Mouse (Mus musculus): ENCODE measurements at regions not wholly inside any gene's neighbourhood (a gene's known extent, or its start where the extent isn't known, plus 50 kb on each side); places are given as distances from the start of the nearest gene placed in this dataset.

DNA sequence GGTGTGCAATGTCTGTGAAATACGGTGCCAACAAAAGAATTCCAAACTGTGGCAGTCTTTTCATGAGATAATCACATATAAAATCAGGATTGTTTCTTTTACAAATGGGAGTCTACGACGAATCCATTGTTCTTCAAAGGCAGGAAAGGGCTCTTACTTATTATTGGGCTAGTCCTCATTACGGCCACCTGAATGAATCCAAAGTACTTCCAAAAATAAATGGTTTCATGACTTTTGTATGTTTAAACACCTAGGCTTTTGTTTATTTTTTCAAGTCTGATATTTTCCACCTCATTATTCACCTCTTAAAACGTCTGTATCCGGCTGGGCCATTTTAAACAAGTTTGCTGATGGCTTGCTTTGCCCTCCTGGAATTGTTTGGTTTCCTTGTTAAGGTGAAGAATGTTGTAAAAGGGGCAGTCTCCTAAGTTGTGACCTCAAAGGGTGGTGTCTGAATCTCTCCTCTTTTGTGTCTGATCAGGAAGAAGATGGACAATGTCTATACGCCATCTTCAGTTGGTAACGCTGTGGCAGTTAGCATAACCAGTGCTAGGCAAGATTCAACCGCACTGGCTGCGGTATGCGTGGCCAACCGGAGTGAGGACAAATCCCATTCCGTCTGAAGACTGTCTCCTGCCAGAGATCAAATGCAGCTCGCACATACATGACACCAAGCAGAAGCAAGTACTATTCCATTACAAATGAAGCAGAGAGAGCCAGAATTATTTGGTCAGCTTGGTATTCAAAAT, 451.5 kb upstream of the Ubash3b start:
- Histone ChIP-seq H3K36me3 (no peaks in the 10 kb centered on the region), H3K27me3 (no peaks in the 10 kb centered on the region), H3K9me3 (no peaks in the 10 kb centered on the region), H3K27ac (peak overlapping the region; percentile 96), H3K9ac (peak overlapping the region; percentile 68), H3K4me1 (replicated peaks) (peaks cover 51% of the 10 kb centered on the region), H3K4me2 (peak overlapping the region; percentile 47), H3K4me3 (peak overlapping the region; percentile 9; the same call in 1 of the 2 replicates)
- 24% methylated on average over 14 of the region's 14 CpGs for WGBS
- ATAC-seq (ENCODE audit: low FRiP score), result no peak

DNA sequence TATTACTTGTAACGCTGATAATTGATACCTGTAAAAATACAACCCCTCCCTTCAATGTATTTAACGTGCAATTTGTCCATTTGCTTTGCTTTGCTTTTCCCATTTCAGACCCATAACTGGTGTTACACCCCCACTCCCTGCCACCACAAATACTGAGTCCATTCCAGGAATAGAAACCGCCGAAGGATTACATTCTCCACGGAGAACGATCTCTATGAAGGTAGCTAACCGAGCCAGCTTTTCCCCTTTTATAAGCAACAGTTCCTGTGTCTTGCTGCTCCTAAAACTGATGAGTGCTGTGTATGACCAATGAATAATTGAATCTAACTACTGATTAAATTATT, 450.9 kb upstream of the Ubash3b start:
- Histone ChIP-seq H3K27ac (peak overlapping the region; percentile 96), H3K4me1 (replicated peaks) (peaks cover 53% of the 10 kb centered on the region), H3K27me3 (no peaks in the 10 kb centered on the region), H3K36me3 (no peaks in the 10 kb centered on the region), H3K9ac (peak overlapping the region; percentile 68), H3K4me3 (peak overlapping the region; percentile 9; the same call in 1 of the 2 replicates), H3K9me3 (no peaks in the 10 kb centered on the region), H3K4me2 (peak overlapping the region; percentile 47)
- WGBS, result 5% methylated on average over 7 of the region's 7 CpGs
- peak; percentile 83 for ATAC-seq (ENCODE audit: low FRiP score)

DNA sequence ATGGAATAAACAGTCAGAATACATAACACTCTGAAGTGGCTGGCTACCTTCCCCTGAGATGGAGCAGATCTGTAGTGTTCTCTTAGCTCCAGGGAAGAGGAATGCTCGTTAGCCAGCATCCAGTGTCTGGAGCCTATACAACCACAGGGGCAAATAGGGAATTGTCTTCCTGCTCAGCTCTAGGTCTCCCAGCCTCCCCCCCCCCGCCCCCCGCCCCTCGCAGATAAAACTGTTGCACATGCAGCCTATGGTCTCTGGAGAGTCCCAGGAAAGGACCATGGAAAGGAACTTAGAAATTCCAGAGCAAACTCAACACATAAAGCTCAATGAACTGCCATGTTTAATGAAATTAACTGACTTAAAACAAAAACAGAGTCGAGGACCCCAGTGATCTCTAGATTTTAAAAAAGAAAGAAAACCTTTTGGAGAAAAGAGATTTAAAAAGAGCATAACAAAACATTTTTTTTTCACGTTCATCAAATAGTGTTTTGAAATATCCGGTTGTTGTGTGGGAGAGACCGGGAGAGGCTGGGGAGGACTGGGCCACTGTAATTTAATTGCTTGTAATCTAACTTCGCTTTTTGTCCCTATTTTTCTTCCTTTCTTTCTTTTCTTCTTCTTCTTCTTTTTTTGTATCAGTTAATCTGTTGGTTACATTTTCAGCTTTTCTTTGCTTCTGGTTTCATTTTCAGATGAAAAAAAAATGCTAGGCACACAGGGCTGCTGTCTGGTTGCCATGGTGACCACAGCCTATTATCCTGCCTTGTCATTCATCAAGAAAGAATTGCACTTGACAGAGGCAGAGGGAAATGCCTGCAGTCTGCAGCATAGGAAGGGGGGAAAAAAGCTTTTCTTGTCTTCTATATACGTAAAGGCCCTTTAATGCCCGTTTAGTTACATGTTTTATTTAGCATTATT, 450.3 kb upstream of the Ubash3b start:
- H3K27ac ChIP-seq, result peak overlapping the region; percentile 96
- H3K9me3 ChIP-seq, result no peaks in the 10 kb centered on the region
- peaks cover 57% of the 10 kb centered on the region for H3K4me1 ChIP-seq (replicated peaks)
- peak overlapping the region; percentile 68 for H3K9ac ChIP-seq
- peak; percentile 94 for ATAC-seq (ENCODE audit: low FRiP score)
- no peaks in the 10 kb centered on the region for H3K36me3 ChIP-seq
- 7% methylated on average over 11 of the region's 11 CpGs for WGBS
- H3K4me2 ChIP-seq, result peak overlapping the region; percentile 47
- H3K27me3 ChIP-seq, result no peaks in the 10 kb centered on the region
- peak overlapping the region; percentile 15 for H3K4me3 ChIP-seq

DNA sequence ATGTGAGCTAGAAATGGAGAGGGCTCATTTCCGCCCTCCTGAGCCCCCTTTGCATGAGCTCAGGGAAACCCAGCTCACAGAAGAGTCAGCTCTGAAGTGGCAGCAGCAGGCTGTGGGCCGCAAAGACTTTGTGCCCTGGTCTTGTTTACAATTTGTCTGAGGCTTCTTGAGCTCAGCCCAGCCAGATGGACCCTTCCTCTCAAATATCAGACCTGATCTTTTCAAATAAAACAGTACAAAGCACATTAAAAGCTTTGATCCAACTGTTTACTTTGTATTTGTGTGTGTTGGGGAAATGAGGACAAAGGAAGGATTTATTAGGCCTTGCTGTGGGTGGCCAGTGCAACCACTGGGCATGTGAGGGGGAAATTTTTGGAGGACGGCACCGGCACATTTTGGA, 448.9 kb upstream of the Ubash3b start:
- Histone ChIP-seq H3K27ac (peak overlapping the region; percentile 96), H3K36me3 (no peaks in the 10 kb centered on the region), H3K9me3 (no peaks in the 10 kb centered on the region), H3K9ac (no peak overlapping the region), H3K27me3 (no peaks in the 10 kb centered on the region), H3K4me2 (no peak overlapping the region), H3K4me3 (no peak overlapping the region), H3K4me1 (replicated peaks) (peaks cover 72% of the 10 kb centered on the region)
- 33% methylated on average over 4 of the region's 4 CpGs for WGBS
- ATAC-seq (ENCODE audit: low FRiP score), result no peak

DNA sequence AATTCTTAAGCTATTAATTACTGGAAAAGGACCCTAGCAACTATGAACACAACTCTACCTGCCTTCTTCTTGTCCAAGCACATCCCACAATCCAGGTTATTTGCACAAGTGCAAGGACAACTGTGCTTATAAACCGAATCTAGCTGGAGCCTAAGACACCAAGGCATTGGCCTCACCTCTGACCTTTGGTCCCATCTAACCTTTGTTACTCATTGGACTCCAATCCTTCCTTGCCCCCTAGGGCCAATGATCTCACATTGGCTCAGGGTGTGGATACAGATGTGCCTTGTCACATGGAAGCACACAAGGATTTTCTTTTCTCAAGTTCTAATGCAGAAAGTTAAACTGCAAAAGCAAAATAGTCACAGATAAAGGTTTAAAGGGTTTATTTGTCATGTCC, 444.6 kb upstream of the Ubash3b start:
- Histone ChIP-seq H3K4me1 (replicated peaks) (peaks cover 47% of the 10 kb centered on the region), H3K36me3 (no peaks in the 10 kb centered on the region), H3K27ac (peak overlapping the region; percentile 76), H3K9ac (no peak overlapping the region), H3K9me3 (no peaks in the 10 kb centered on the region), H3K4me2 (no peak overlapping the region), H3K4me3 (no peak overlapping the region), H3K27me3 (no peaks in the 10 kb centered on the region)
- no peak for ATAC-seq (ENCODE audit: low FRiP score)
- 71% methylated on average over 1 of the region's 1 CpGs for WGBS

DNA sequence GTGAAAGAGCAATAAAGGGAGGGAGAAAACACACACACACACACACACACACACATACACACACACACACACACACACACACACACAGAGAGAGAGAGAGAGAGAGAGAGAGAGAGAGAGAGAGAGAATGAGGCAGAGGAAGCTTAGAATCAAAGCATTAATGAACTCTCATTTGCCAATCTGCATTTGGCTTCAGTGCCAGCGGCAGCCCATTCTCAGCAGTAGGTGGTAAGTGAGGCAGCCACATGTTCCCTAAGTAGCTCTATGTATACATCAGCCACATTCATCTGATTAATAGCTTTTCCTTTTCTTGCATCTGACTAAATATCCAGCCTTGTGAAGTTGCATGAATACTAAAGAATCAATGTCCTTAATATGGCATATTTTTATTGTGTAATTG, 443.4 kb upstream of the Ubash3b start:
- H3K36me3 ChIP-seq, result no peaks in the 10 kb centered on the region
- H3K4me1 ChIP-seq (replicated peaks), result peaks cover 48% of the 10 kb centered on the region
- no peak overlapping the region for H3K4me2 ChIP-seq
- H3K9me3 ChIP-seq, result no peaks in the 10 kb centered on the region
- peak overlapping the region; percentile 76 for H3K27ac ChIP-seq
- no peak overlapping the region for H3K9ac ChIP-seq
- no peak for ATAC-seq (ENCODE audit: low FRiP score)
- WGBS, result 43% methylated on average over 1 of the region's 1 CpGs
- H3K4me3 ChIP-seq, result no peak overlapping the region
- no peaks in the 10 kb centered on the region for H3K27me3 ChIP-seq

DNA sequence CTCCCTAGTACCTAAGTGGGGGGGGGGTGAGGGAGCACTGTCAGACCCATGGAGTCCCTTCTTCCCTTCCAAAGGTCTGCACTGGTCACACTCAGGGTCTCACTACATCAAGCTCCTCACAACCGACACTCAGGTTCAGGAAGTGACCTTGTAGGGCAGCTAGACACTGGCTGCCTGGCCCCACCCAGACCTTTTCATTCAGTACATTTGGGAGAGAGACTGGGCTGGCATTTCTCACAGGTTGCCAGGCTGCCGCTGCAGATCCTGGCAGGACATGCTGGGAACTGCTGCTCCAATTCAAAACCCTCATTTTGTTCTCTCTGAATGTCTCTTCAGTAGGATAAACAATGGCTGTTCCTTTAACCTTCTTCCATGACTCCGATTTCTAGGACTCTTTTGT, 439.3 kb upstream of the Ubash3b start:
- ATAC-seq (ENCODE audit: low FRiP score), result peak; percentile 44; the same call in 1 of the 2 replicates
- H3K9ac ChIP-seq, result no peak overlapping the region
- no peak overlapping the region for H3K4me2 ChIP-seq
- peaks cover 51% of the 10 kb centered on the region for H3K4me1 ChIP-seq (replicated peaks)
- H3K27ac ChIP-seq, result peak overlapping the region; percentile 69
- no peaks in the 10 kb centered on the region for H3K27me3 ChIP-seq
- 12% methylated on average over 3 of the region's 3 CpGs for WGBS
- no peaks in the 10 kb centered on the region for H3K9me3 ChIP-seq
- no peak overlapping the region for H3K4me3 ChIP-seq
- H3K36me3 ChIP-seq, result no peaks in the 10 kb centered on the region

DNA sequence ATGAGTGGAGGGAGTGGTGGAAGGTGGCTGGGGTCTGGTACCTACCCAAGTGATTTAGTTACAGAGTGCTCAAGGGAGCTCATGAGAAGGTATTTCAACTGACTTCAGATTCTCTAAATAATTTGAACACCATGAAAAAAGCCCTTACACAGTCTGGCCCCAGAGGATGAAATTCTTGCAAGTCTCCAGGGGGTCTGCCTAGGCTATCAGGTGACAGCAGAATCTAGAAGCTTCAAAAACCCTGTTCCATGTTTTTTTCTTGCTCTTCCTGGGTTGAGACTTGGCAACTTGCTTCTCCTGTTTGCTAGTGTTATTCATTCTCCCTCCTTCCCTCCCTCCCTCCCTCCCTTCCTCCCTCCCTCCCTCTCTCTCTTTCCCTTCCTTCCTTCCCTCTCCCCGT, 438.4 kb upstream of the Ubash3b start:
- H3K4me1 ChIP-seq (replicated peaks), result peaks cover 51% of the 10 kb centered on the region
- H3K9me3 ChIP-seq, result no peaks in the 10 kb centered on the region
- H3K4me3 ChIP-seq, result no peak overlapping the region
- H3K4me2 ChIP-seq, result no peak overlapping the region
- H3K27ac ChIP-seq, result peak overlapping the region; percentile 69
- no peak for ATAC-seq (ENCODE audit: low FRiP score)
- H3K36me3 ChIP-seq, result no peaks in the 10 kb centered on the region
- H3K9ac ChIP-seq, result no peak overlapping the region
- H3K27me3 ChIP-seq, result no peaks in the 10 kb centered on the region
- WGBS, result 50% methylated on average over 1 of the region's 1 CpGs

DNA sequence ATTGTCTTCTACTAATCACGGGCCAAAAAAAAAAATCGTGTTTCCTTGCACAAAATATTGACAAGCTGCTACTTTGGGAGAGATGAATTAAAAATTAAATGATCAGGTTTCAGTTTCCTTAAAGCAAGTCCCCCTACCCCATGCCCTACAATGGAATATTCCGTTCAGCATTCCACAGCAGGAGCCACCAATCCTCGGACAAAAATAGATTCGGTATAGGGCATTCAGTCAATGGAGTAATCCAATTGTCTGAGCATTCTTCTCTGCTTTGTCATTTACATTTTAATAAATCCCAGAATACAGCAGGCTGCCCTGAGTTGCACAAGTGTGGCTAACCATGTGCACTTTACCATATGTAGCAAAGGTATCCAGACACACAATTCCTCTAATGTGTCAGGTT, 434.3 kb upstream of the Ubash3b start:
- Histone ChIP-seq H3K4me3 (no peak overlapping the region), H3K9me3 (no peaks in the 10 kb centered on the region), H3K27ac (peak overlapping the region; percentile 84), H3K36me3 (peaks cover 29% of the 10 kb centered on the region), H3K4me1 (replicated peaks) (peaks cover 66% of the 10 kb centered on the region), H3K4me2 (0 out of 2 replicates have a peak overlapping the region, but pooled peaks have one; percentile 2), H3K9ac (no peak overlapping the region), H3K27me3 (no peaks in the 10 kb centered on the region)
- ATAC-seq (ENCODE audit: low FRiP score), result no peak
- WGBS, result 31% methylated on average over 5 of the region's 5 CpGs

DNA sequence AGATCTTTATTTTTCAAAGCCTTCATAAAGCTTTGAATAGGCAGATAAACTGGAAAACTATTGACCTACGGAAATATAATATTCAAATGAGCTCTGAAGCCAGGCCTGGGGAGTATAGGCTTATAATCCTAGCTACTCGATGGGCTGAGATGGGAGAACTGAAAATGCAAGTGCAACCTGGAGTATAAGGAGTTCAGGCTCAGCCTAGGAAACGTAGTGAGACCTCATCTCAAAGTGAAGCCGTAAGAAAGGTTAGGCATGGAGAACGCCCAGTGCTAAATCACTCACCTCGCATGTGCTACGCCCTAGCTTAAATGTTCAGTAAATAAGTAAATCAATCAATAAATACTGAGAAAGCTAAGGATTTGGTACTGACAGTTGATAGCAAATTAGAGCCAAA, 432.5 kb upstream of the Ubash3b start:
- Histone ChIP-seq H3K27ac (peak overlapping the region; percentile 77), H3K9ac (no peak overlapping the region), H3K9me3 (no peaks in the 10 kb centered on the region), H3K4me2 (no peak overlapping the region), H3K4me1 (replicated peaks) (peaks cover 69% of the 10 kb centered on the region), H3K4me3 (no peak overlapping the region), H3K27me3 (no peaks in the 10 kb centered on the region), H3K36me3 (peaks cover 46% of the 10 kb centered on the region)
- no peak for ATAC-seq (ENCODE audit: low FRiP score)
- 77% methylated on average over 7 of the region's 7 CpGs for WGBS

DNA sequence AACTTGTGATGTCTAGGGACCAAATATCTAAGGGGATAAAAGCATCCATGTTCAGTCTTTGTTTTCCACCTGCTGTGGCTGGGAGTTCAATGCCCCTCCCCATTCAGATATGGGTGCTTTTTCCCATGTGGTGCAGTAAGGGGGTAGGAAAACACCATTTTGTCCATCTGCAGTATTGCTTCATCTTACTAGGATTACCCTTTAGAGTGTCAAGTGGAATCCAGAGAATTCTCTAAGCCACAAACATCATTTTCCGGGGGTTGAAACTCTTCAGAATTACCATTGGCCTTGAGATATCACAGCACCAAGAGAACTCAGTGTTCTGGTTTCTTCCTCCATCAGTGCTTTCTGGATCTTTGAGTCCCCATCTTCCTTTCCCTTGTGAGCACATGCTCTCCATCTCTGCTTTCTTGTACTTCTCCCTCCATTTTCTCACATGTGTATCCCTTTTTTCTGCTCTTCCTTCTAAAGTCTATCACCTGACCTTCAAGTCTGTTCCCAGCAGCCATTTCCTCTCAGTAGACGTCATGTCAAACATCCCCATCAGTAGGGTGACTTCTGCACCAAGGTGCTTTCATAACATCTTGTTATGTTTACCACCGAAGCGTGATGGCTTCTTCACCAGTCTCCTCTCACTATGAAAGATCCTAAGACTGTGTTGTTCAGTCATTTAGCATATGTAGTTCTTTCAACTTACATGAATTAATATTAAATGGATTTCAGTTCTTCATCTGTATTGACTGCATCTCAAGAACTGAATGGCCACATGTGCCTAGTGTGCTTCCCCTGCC, 431.6 kb upstream of the Ubash3b start:
- Histone ChIP-seq H3K4me2 (no peak overlapping the region), H3K27ac (peak overlapping the region; percentile 77), H3K27me3 (no peaks in the 10 kb centered on the region), H3K9ac (no peak overlapping the region), H3K36me3 (peaks cover 53% of the 10 kb centered on the region), H3K9me3 (no peaks in the 10 kb centered on the region), H3K4me1 (replicated peaks) (peaks cover 77% of the 10 kb centered on the region), H3K4me3 (no peak overlapping the region)
- WGBS, result 92% methylated on average over 4 of the region's 4 CpGs
- no peak for ATAC-seq (ENCODE audit: low FRiP score)

DNA sequence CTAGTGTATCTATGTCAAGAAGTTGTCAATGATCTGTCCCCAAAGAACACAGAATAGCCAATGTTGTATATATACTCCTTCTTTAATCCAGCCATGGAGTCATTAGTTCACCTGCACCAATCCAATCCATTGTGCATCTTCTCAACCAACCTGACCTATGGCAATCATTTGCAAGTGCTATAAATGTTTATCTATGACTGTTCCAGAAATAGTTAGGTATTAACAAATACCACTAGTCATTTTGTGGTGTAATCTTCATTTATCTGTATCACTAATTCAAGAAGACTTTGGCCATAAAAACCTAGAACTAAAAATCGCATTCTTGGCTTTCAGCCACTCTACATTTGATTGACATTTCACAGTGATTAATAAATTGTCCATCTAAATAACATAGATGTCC, 430.6 kb upstream of the Ubash3b start:
- H3K4me2 ChIP-seq, result no peak overlapping the region
- no peak for ATAC-seq (ENCODE audit: low FRiP score)
- no peaks in the 10 kb centered on the region for H3K9me3 ChIP-seq
- H3K27ac ChIP-seq, result peak overlapping the region; percentile 77; the same call in 1 of the 2 replicates
- H3K9ac ChIP-seq, result no peak overlapping the region
- H3K27me3 ChIP-seq, result no peaks in the 10 kb centered on the region
- WGBS, result 88% methylated on average over 1 of the region's 1 CpGs
- no peak overlapping the region for H3K4me3 ChIP-seq
- H3K36me3 ChIP-seq, result peaks cover 53% of the 10 kb centered on the region
- H3K4me1 ChIP-seq (replicated peaks), result peaks cover 79% of the 10 kb centered on the region
